Mouse (Mus musculus): ENCODE data around the gene Soat2.
"Not testable (repeated sequence)": the region's sequence is repeated elsewhere in the genome, so short reads cannot be mapped to it uniquely, and the experiment has no call there.

Soat2 gene

DNA sequence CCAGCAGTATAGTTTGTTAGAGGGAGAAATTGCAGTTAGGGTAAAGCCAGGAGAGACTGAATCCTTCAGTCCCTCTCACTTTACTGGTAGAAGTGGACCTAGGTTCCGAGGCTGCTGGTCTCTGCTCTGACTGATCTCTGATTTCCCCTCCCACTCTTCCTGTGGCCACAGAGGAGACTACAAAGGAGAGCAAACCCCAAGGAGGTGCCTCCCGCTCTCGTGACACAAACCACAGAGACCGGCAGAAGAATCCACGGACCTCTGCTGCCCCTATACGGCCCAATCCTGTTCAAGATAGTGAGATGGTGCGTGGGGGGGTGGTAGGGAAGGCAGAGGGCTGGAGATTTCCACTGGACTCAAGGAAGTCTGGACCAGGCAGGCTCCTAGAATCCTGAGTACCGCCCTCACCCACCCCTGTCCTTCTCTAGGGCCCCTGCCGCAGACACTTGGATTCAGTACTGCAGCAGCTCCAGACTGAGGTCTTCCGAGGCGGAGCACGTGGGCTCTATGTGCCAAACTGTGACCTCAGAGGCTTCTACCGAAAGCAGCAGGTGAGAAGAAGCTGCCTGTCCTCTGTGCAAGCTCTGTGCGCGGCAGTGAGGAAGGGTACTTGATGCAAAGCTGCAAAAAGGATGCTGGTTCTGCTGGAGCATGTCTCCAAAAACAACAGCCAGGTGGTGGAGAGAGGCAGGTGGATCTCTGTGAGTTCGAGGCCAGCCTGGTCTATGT, 2.5 kb upstream of the Soat2 start:
- no peak for DNase-seq (ENCODE audit: low spot score)

DNA sequence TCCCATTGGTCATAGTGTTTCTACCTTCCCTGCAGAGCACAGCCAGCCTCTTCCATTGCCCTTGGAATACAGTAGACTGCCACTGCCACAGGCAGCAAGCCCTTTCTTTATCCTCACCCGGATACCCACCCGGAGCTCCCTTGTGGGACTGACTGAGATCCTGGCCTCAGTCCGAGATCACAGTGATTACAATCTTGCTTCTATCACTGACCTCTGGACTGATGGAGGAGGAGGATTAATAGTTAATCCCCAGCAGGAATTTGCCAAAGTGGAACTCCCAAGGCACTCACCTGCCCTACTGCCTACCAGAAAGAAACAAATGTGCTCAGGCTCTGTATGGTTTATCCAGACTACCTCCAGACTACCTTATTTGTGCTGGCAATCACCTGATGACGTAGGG, 765 bp upstream of the Soat2 start:
- DNase-seq (ENCODE audit: low spot score), result no peak

DNA sequence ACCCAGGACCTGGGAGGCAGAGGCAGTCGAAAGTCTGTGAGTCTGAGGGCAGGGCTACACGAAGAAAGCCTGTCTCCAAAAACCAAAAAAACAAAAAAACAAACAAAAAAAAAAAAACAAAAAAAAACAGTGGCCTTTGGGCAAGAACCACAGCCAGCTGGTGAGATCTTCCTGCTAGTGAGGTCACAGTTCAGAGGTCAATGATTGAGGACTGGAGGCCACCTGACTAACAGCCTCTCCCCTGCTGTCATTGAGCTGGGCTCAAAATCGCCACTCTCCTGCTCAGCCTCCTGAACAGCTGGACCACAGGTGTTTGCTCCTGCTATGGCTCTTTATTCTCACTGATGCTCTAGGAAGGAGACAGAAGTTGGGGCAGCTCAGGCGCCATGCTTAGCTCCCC, 2.3 kb downstream of the Soat2 start:
- no peak for DNase-seq (ENCODE audit: low spot score)

DNA sequence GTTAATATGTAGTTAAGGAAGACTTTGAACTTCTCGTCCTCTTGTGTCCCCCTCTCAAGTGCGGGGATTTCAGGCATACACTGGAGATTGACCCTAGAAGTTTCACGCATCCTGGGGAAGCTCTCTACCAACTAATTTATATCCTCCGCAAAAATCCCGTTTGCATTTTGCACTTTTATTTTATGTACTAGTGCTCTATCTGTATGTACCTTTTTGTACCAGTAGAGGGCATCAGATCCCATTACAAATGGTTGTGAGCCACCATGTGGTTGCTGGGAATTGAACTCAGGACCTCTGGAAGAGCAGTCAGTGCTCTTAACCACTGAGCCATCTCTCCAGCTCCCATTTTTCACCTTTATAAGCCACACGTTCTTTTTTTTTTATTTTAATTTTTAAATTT, 4.7 kb downstream of the Soat2 start:
- not testable (repeated sequence) for DNase-seq (ENCODE audit: low spot score)

DNA sequence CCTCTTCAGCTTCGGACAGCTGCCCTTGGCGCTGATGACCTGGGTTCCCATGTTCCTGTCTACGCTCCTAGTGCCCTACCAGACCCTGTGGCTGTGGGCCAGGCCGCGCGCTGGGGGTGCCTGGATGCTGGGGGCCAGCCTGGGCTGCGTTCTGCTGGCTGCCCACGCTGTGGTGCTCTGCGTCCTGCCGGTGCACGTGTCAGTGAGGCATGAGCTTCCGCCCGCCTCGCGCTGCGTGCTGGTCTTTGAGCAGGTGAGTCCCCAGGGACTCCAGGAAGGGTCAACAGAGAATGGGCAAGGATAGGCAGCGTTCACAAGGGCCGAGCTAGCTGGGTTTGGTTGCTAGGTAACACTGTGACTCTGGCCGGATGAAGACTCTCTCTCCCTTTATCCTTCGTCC, 6.5 kb downstream of the Soat2 start:
- DNase-seq (ENCODE audit: low spot score), result no peak

DNA sequence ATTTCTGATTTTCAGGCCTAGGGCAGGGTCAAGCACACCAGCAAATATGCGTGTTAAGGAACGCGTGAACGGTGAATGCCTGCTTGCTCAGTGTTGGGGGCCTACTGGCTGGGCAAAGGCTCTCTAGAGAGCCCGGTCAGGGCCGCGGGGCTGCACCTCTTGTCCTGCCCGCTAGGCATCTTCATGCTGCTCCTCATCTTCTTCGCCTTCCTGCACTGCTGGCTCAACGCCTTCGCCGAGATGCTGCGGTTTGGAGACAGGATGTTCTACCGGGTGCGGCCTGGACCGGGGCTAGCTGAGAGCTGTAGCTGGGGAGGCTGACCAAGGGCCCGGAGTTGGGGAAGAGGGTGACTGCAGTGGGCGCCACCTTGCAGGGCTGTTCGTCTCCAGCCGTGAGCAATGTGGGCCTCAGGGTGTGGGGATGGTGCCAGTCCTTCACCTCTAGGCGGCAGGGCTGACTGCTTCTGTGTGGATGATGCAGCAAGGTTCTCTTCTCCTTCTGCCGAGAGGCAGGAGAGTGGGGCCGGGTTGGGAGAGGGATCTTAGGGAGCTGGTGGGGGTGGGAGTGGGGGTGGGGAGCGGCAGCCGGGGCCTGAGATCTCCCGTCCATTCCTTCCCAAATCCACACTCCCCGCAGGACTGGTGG, 10.2 kb downstream of the Soat2 start:
- DNase-seq (ENCODE audit: low spot score), result no peak

DNA sequence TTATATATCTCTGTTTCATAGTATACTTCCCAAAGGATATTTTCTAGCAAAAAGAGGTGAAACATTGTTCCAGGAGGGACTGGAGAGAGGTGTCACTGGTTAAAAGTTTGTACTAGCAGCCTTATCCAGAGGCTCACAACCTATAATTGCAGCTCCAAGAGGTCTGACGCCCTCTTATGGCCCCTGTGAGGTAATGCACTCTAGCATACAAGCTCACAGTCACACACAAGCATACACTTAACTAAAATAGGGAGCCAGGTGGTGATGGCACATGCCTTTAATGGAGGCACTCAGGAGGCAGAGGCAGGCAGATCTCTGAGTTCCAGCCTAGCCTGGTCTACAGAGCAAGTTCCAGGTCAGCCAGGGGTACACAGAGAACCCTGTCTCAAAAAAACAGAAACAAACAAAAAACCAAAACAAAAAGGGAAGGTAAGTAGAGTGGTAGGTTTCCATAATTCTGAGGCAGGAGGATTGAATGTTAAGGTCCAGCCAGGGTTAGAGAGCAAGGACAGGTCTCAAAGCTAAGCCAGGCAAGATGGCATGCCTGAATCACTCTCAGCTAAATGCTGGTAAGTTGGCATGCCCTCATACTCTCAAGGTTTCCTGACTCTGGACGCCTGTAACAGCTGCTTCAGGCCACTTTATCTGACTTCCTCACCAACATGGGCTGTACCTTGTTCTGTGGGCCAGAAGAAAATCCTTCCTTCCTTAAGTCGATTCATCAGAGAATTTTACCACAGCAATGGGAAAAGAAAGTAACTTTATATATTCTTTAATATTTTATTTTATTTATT, 13.8 kb downstream of the Soat2 start:
- DNase-seq (ENCODE audit: low spot score), result no peak

DNA sequence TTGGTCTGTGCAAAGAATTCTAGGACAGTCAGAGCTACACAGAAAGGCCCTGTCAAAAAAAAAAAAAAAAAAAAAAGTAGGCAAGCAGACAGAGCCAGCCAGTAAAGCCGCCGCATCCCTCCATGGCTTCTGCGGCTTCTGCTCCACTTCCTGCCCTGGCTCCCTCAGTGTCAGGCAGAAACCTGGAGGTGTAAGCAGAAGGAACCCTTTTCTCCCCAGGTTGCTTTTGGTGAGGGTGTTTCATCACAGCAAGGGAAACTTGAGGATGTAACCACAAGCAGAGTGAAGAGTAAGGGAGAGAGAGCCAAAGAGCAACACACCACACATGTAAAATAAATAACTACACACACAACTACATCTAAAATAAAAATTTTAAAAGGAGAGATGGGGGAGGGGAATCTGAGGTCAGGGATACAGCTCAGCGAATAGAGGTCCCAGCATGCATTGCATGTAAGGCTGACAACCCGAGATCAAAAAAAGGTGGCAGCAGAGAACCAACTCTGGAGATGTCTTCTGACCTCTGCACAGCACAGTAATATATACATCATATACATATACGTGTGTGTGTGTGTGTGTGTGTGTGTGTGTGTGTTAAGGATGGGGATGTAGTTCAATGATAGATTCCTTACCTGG, 15.3 kb downstream of the Soat2 start:
- no peak for DNase-seq (ENCODE audit: low spot score)

DNA sequence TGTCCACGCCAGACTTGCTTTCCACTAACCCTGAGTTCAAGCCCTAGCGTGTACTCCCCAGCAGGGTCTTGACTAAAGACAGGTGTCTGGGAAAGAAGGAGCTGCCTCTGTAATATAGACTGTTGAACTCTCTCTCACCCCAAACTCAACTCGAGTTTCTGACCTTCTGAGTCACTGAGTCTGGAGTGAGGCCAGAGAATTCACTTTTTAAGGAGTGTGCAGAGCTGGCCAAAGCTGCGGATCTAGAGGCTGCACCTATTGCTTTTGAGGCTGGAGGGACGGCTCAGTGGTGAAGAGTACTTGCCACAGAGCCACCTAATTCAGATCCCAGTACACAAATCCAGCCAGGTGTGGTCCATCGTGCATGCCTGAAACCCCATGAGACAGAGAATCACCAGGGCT, 17.3 kb downstream of the Soat2 start:
- no peak for DNase-seq (ENCODE audit: low spot score)

DNA sequence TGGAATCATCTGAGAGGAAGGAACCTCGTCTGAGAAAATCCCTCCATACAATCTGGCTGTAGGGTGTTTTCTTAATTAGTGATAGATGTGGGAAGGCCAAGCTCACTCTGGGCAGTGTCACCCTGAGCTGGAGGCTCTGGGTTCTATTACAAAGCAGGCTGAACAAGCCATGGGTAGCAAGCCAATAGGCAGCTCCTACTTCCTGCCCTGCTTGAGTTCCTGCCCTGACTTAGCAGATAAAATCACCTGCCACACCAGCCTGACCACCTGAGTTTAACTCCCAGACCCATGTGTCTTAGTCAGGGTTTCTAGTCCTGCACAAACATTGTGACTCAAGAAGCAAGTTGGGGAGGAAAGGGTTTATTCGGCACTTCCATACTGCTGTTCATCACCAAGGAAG, 18.7 kb downstream of the Soat2 start:
- no peak for DNase-seq (ENCODE audit: low spot score)

DNA sequence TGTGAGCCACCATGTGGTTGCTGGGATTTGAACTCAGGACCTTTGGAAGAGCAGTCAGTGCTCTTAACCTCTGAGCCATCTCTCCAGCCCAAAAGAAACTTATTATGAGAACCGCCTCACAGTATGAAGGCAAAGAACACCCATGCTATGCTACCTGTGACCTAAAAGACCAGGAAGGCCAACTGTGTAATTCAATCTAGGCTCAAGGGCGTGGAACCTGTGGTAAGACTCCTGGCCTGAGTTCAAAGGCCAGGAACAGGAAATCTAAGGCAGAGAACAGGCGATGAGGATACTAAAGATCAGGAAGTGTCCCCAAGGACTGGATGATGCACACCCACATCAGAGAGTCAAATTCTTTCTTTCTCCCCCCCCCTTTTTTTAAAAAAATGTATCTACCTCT, 23.3 kb downstream of the Soat2 start:
- DNase-seq (ENCODE audit: low spot score), result no peak

DNA sequence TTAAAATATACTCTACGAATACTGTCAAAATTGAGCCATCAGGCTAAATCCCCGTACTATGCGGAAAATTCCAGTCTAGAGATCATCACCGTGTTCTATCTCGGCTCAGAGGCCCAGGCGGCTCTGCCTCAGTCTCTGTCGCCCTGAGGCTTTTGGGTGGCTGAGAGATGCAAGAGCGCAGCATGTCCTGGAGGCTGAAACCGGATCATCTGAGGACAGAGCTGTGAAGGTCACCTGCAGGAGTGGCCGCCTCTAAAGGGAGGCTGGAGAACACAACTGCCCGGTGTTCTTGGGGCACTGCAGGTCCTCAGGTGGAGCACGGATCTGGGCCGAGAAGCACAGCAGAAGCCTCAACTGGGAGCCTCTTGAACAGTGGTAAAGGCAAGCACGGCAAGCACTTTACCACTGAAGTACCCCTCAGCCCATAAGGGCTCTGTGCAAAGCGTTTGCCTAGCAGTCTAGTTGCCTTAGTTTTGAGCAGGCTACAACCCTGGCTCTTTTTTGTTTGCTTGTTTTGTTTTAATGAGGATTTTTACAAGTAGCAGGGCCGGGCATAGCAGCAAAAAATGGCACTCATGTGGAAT, 25.5 kb downstream of the Soat2 start:
- no peak for DNase-seq (ENCODE audit: low spot score)

DNA sequence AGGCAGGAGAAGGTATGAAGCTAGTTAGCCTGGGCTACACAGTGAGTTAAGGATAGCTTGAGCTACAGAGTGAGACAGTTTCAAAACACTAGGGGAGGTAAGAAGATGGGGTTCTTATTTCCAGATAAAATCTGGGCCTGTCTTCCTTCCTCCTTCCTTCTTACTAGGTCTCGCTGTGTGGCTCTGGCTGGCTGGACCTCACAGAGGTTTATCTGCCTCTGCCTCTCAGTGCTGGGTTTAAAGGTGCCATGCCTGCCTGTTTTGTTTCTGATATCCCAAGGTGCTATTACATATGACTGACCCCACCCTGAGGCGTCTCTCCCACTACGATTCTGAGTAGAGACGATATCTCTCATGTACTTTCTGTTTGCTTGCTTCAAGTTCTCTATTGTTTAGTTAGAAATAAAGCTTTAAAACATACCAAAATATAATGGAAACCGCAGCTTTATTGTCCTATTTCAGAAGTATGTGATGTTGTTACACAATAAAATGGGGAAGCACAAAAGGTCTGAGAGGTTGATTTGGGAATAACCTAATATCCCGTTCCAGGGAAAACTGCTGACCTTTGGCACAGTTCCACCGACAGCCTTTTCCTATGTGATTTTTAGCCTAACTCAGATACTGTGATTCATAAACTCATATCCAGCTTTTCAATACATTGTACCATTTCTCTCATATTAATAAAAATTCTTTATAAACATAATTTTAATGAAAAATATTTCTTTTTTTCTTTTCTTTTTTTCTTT, 26.4 kb downstream of the Soat2 start:
- no peak for DNase-seq (ENCODE audit: low spot score)

DNA sequence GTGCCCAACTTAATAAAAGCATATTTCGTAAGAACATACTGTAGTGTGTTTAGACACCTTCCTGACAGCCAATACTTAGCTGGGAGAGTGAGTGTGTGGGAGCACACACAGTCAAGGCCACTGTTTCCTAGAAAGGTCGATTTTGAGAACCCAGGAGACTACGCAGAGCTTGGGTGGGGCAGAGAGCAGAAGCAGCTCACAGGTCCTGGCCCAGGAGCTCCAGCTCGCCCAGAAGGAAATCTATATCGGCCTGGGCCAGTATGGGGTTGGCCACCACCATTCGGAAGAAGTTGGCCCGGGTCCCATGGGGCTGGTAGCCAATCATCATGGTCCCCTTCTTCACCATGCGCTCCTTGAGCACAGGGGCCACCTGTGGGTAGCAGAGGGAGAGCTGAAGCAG, 27.1 kb downstream of the Soat2 start:
- DNase-seq (ENCODE audit: low spot score), result no peak

DNA sequence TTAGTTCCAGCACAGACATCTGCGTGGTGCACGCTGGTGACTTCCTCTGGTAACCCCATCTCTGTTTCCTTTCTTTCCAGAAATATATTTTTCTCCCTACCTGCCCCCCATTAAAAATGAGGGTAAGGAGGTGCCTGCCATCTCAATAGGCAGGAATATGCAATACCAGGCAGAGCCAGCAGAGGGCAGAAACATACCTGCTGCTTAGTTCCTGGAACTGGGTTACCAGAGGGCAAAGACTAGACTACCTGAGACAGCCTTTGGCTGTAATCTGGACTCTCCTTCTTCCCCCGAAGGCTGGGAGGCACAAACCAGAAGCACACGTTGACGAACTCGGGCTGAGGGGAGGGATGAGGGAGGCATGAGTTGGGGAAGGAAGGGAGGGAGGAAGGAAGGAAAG, 28.0 kb downstream of the Soat2 start:
- peak; percentile 59 for DNase-seq (ENCODE audit: low spot score)

DNA sequence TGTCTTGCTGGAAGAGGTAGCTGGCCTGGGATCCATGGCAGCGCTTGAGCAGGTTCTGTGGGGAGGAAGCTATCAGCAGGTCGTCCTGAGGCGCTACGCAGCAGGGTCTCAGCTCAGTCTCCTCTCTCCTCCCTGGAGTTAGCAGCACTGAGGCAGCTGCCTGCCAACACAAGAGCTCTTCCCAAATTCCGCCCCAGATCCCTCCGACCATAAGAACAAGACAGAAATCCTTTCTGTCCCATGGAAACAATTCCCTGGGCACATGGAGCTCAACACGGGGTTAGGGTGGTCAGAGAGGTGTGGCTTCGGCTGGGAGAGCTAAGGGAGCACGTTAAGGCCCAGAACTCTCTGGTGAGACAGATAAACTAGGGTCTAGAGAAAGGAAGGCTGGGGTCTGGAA, 28.8 kb downstream of the Soat2 start:
- DNase-seq (ENCODE audit: low spot score), result no peak

DNA sequence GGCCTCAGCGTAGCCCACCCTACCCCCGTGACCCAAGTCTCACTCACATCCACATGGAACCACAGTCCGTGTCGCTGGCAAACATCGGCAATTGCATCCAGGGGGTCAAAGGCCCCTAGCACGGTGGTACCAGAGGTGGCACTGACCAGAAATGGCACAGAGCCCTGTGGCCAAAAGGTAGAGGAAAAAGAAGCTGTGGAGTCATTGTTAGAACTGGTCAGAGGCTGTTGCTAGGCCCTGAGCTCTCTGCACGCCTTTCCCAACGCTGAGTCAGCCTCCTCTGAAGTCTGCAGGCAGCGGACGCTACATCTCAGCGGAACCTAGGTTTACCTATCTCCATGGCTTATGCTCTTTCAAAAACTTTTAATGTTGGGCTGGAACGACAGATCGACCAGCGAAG, 29.6 kb downstream of the Soat2 start:
- no peak for DNase-seq (ENCODE audit: low spot score)

DNA sequence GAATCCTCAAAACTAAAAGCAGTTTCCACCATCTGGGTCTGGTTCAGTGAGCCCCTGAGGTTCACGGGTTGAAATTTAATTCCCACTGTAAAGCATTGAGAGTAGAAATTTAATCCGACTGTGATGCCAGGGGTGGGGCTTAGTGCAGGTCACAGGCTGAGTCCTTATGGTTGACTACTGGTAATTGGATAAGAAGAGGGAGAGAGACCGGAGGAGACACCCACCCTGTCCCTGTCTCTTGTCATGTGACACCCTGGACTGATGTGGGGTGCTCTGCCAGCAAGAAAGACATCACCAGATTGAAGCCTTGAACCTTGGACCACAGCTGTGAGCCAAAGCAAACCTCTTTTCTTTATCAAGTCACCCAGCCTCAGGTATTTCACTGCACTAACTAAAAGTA, 32.8 kb downstream of the Soat2 start:
- DNase-seq (ENCODE audit: low spot score), result no peak

DNA sequence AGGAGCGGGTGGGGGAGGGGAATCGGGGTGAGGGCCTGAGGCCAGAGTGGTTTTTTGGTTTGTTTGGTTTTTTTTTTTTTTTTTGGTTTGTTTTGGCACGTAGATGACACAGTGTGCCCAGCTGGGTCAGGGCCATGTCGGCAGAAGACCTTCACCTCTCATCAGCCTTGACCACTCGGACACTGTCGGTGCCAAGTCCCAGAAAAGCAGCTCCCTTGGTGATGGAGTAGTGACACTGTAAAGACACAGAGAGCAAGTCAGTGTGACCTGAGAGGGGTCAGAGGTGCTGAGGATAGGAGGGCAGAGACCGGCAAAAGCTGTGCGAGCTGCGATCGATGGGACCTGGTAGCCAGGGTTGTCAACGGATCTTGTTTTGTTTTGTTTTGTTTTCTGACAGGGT, 35.9 kb downstream of the Soat2 start:
- no peak for DNase-seq (ENCODE audit: low spot score)

DNA sequence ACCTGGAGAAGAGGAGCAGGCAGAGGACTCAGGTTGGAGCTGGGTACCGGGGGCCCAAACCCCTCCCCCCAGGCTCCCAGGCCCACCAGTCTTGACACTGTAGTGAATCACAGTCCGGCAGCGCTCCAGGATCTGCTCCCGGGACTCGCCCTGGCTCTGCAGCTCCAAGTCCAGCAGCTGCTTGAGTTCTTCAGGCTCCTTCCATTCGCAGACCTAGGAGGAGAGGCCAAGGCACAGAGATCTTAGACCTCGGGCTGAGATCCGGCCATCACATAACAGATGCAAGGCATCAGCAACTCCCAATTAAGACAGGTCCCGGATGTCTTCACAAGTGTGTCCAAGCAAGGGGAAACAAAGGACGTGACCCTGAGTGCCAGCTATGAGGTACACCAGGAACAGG, 37.8 kb downstream of the Soat2 start:
- DNase-seq (ENCODE audit: low spot score), result no peak

DNA sequence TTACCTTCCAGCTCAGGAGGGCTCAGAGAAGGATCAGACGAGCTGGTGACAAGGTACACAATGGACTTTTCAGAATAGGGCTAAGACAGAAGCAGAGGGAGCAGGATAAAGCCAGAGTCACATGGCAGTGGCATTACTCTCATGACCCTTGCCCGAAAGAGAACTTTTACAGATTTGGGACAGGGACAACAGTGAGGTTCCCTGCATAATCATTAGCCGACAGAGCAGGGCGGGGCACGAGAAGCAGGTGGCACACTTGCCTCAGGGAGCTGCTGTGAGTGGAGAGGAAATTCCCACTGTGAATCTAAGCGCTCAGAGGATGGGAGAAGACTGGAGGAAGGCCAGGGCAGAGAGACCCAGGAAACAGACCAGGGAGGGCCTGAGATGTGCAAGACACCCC, 38.6 kb downstream of the Soat2 start:
- no peak for DNase-seq (ENCODE audit: low spot score)

DNA sequence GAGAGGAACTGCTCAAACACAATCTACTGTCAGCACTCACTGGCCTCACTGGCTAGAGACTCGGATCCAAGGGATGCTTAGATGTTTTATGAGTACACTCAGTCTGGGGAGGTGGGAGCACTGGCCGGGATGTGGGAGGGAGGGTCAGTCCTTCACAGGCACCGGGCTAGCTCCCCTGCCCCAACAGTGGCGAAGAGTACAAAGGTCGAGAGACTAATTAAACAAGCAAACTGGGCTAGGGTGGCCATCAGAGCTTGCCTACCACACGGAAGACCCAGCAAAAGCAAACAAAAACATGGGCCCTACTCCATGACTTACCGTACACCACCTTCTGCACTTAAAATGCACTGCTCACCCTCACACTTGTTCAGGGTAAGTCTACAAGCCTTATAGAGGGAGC, 41.4 kb downstream of the Soat2 start:
- DNase-seq (ENCODE audit: low spot score), result no peak
